Mouse (Mus musculus) G1E-ER4 (cell line): Measurements from ENCODE around the gene Asprv1. TPM values are rescaled to one million over a fixed set of nuclear protein-coding genes. Genes with fewer than 3 reads are reported as not detected.

Experiments
- GATA1 ChIP-seq: IDR thresholded peaks from one replicate; pipeline ENCODE4 v1.8.0; 2012; ENCODE audit warnings: low read length, inconsistent platforms
- polyA plus RNA-seq: library from polyadenylated mRNA; stranded (reverse); fragments of >175 nt; gene quantifications from 2 replicates; pipeline ENCODE4 v1.2.3, GENCODE M21; 2012

Asprv1 gene
- polyA plus RNA-seq: not detected in 2 replicates

GRCm38 (mm10) chr6:86627946-86628345 is at the start of gene Asprv1:
Asprv1 (plus strand) TSS chr6:86628164.
- no peak for TF ChIP-seq GATA1

DNA sequence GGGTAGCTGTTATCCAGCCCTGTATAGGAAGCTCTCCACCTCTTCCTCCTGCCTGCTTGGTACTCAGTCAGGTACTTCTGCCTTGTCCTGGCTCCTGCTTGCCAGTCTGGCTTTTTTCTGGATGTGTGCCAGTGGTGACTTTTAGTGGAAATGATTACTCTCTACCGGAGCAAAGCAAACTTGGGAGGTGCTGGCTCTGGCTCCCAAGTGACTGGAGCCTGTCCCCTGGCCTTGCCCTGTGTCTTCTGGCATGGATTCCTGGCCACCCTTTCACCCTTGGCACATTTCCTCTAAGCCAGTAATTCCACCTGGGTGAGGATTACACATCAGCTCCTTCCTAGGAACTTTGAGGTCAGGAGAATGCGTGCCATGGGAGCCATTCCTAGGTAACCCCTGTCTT is 49.6 kb upstream of the Asprv1 start:
- TF ChIP-seq GATA1: no peak

GRCm38 (mm10) chr6:86579066-86579784 is 48.7 kb upstream of the Asprv1 start:
- TF ChIP-seq GATA1: no peak

DNA sequence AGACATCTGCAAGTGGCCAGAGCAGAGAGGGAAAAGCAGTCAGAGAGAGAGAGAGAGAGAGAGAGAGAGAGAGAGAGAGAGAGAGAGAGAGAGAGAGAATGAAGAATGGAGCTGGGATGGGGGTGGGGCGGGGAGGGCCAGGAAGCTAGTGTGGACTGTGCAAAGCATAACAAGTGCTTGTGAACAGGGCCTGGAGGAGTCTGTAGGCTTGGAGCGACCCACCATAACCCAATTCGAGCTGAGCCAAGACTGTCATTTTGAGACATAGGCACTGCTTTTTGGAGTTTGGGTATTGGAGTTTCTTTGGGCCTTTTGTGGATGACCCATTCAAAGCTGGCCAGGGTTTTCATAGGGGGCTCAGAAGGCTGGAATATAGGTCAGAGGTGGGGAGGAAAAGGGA is 48.0 kb upstream of the Asprv1 start:
- no peak for TF ChIP-seq GATA1

- TF ChIP-seq GATA1: no peak
Observed at GRCm38 (mm10) chr6:86583141-86583540, 44.8 kb upstream of the Asprv1 start.

GRCm38 (mm10) chr6:86583601-86584215 is 44.3 kb upstream of the Asprv1 start:
- TF ChIP-seq GATA1: no peak

- no peak for TF ChIP-seq GATA1
Observed at GRCm38 (mm10) chr6:86584296-86585015, 43.5 kb upstream of the Asprv1 start.

DNA sequence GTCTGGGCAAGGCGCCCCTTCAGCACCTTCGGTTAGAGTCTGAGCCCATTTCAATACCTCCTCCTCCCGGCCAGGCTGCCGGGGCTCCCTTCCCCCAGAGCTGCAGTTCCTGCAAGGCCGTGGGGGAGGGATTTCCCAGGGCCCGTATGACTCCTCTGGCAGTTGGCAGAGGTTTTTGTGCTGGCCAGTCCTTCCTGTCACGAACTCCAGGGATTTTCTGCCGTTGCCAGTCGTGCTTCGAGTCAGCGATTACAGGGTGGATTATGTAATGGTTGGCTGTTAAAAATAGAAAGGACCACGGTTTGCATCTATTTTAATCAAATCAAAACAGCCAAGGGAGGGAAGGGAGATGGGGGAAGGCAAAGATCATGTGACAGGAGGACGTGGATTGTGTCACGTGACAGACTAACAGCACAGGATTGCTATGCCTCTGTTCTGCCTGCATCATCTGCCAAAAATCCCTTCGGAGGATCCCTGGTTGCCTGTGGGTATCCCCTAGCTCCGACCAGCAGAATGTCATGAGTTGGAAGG is 42.8 kb upstream of the Asprv1 start:
- no peak for TF ChIP-seq GATA1

DNA sequence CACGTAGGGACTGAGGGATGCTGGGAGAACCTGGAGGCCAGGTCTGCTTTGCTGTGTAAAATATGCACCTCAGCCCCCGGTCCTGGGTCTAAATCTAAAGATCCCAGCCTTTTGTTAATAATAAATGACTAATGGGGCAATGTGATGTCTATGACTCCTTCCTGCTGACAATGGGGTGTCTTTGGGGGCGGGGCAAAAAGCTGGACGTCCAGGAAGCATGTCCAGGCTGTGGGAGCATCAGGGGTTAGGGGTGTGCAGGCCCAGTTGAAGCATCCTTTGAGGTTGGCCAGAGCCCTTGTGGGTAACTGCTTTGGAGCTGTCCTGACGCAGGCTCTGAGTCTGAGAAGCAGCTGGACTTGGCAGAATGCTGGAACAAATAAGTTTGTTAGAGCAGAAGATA is 41.9 kb upstream of the Asprv1 start:
- no peak for TF ChIP-seq GATA1

- no peak for TF ChIP-seq GATA1
Observed at GRCm38 (mm10) chr6:86588429-86588828, 39.5 kb upstream of the Asprv1 start.

DNA sequence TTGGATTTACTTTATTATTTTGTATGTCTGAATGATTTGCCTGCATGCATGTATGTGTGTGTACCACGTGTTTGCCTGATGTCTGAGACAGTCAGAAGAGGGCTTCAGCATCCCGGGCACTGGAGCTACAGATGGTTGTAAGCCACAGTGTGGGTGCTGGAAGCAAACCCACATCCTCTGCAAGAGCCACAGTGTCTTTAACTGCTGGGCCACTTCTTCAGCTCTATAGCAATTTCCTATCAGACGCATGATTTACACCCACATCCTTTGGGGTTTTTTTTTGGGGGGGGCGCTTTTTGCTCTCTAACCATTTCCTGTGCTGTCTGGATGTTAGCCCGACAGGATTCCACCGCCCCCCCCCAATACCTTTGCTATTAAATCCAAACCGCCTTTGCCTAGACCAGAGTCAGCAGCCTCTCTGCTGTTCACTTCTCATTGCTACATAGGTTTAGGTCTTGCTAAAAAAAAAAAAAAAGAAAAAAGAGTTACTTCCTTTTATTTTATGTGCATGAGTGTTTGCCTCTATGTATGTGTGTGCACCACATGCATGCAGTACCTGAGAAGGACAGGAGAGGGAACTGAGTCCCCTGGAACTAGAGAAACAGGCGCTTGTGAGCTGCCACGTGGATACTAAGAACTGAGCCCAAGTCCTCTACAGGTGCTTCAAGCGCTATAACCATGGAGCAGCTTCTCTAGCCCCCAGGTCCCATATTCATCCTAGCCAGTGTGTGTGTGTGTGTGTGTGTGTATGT is 34.6 kb upstream of the Asprv1 start:
- TF ChIP-seq GATA1: no peak

- no peak for TF ChIP-seq GATA1
Observed at GRCm38 (mm10) chr6:86594636-86595035, 33.3 kb upstream of the Asprv1 start.

GRCm38 (mm10) chr6:86595865-86596440 is 32.0 kb upstream of the Asprv1 start:
- TF ChIP-seq GATA1: no peak

DNA sequence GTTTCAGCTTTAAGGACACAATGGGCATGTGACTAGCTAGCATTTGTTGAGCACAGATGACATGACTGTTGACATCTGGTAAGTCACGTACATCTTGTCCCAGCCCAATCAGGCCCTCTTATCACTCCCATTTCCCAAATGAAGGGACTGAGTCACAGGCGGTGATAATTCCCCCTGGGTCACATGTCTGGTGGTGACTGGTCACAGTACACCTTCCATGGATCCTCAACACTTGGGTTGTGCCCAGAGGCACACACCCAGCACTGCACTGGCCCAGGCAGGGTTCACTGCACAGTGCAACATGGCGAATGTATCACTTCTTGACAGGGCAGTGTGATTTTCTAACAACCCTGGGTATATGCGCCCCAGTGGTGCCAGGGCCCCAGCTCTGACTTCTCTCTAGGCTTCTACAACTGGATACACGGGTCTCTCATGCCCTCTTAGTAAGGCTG is 29.2 kb upstream of the Asprv1 start:
- peak; percentile 21 for TF ChIP-seq GATA1

DNA sequence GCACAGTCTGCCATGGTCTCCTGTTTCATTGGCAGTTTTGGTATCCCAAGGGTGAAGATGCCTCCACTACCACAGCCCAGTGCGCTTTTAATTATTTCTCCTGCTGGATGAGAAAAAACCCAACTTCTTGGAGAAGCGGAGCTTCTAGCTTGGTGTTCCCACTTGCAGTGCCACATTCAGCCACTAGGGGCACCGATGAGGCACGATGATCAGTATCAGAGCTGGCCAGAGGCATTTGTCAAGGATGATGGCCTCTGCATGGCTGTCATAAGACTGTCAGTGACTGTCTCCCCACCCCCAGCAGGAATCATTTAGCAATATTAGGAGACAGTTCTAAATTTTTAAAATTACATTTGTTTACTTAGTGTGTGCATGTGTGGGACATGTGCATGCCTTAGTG is 28.8 kb upstream of the Asprv1 start:
- TF ChIP-seq GATA1: no peak
